Mouse (Mus musculus) neural tube, embryonic 13.5 days (tissue): ENCODE results near the gene Taf9. TPM values are rescaled to one million over a fixed set of nuclear protein-coding genes. Genes with fewer than 3 reads are reported as not detected.
A peak's percentile ranks its signal among the peaks of the same experiment; 100 is the strongest.

Experiments
- ATAC-seq: fragments of 200-750 bp; cut with Nextera tagmentation; 2 replicates; pipeline ENCODE4 v1.8.0; 2017; ENCODE audit warnings: low read depth, mild to moderate bottlenecking, moderate TSS enrichment, moderate library complexity
- H3K27ac ChIP-seq: fragments of 300-500 bp; sonication (generic); replicated peaks from 2 replicates; pipeline ENCODE4 v1.5.1; 2015; ENCODE audit warnings: moderate library complexity, mild to moderate bottlenecking, inconsistent platforms
- H3K27me3 ChIP-seq: fragments of 300-500 bp; sonication (generic); 2 replicates; pipeline ENCODE4 v1.6.1; 2015; ENCODE audit warnings: mild to moderate bottlenecking, inconsistent platforms
- H3K36me3 ChIP-seq: fragments of 300-500 bp; sonication (generic); 2 replicates; pipeline ENCODE4 v1.6.1; 2015; ENCODE audit warnings: mild to moderate bottlenecking, inconsistent platforms
- H3K4me1 ChIP-seq: fragments of 300-500 bp; sonication (generic); replicated peaks from 2 replicates; pipeline ENCODE4 v1.6.1; 2015; ENCODE audit warnings: inconsistent platforms
- H3K4me2 ChIP-seq: fragments of 300-500 bp; sonication (generic); 2 replicates; pipeline ENCODE4 v1.6.1; 2015; ENCODE audit warnings: inconsistent platforms, mild to moderate bottlenecking, moderate library complexity
- H3K4me3 ChIP-seq: fragments of 300-500 bp; sonication (generic); 2 replicates; pipeline ENCODE4 v1.5.1; 2015; ENCODE audit warnings: mild to moderate bottlenecking, inconsistent platforms
- H3K9ac ChIP-seq: fragments of 300-500 bp; sonication (generic); 2 replicates; pipeline ENCODE4 v1.6.1; 2015; ENCODE audit warnings: moderate library complexity, mild to moderate bottlenecking, inconsistent platforms
- H3K9me3 ChIP-seq: fragments of 300-500 bp; sonication (generic); 2 replicates; pipeline ENCODE4 v1.6.1; 2016; ENCODE audit warnings: inconsistent platforms
- WGBS: fragments of 180-500 bp; shearing (Covaris S2); methylation state at CpG from one replicate; pipeline ENCODE4 v1.1.7; 2015; 5-methylcytosine and 5-hydroxymethylcytosine counted together
- polyA plus RNA-seq: library from polyadenylated mRNA; unstranded; fragments of >200 nt; fragmentation: Nextera tagmentation; extraction: Ambion mirVana; gene quantifications from 2 replicates; pipeline ENCODE4 v1.2.1, GENCODE M21; 2015

Taf9 gene
- polyA plus RNA-seq, 1 experiment from 2014 or later, result 28.5 TPM

DNA sequence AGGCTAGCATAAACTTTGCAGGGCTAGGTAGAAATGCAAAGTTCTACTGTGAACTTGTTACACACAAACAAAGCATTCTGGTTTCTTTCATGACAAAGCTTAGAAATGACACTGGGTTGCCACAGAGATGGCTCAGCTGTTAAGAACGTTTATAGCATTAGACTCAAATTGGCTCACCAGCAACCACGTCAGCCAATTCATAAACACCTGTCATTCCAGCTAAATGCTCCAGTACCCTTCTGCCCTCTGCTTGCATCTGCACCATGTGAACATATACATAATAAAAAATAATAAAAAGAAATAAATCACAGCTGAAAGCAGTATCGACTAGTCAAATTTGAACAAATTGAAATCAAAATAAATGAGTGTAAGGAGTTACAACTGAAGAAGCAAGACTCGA is 29.1 kb upstream of the Taf9 start:
- Histone ChIP-seq H3K27me3 (peaks cover 15% of the 10 kb centered on the region), H3K36me3 (peaks cover 81% of the 10 kb centered on the region), H3K9me3 (no peaks in the 10 kb centered on the region), H3K27ac (no peak overlapping the region), H3K4me3 (no peak overlapping the region), H3K4me1 (no peaks in the 10 kb centered on the region), H3K9ac (no peak overlapping the region), H3K4me2 (no peak overlapping the region)
- no peak for ATAC-seq
- WGBS, result 85% methylated on average over 4 of the region's 4 CpGs

DNA sequence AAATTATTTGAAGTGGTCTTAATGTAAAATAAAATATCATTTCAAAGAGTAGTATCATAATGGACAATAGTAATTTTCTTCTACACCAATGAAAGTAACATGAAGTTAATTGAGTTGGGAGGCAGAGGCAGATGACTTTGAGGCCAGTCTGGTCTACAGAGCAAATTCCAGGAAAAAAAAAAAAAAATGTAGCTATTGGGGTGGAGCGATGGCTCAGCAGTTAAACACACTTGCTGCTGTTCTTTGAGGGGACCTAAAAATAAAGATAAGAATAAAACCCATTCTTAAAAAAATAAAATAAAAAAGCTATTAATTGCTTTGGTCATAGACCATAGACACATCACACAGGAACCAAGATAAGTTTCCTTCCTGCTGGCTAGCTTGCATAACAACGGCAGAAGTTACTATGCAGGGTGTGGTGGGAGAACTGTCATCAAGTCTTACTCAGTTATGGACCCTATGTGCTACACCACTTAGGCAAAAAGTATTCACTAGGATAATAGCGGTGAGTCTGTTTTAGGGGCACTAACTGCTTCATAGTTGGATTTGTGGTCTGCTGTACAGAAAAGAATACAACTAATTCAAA is 17.2 kb upstream of the Taf9 start:
- H3K4me3 ChIP-seq, result no peak overlapping the region
- no peaks in the 10 kb centered on the region for H3K9me3 ChIP-seq
- H3K36me3 ChIP-seq, result peaks cover 77% of the 10 kb centered on the region
- no peaks in the 10 kb centered on the region for H3K27me3 ChIP-seq
- H3K9ac ChIP-seq, result no peak overlapping the region
- 95% methylated on average over 3 of the region's 3 CpGs for WGBS
- no peak overlapping the region for H3K4me2 ChIP-seq
- no peak for ATAC-seq
- H3K4me1 ChIP-seq, result no peaks in the 10 kb centered on the region
- H3K27ac ChIP-seq, result no peak overlapping the region

- ATAC-seq, result no peak
Observed at GRCm38 (mm10) chr13:100642471-100643209, 8.7 kb upstream of the Taf9 start.

DNA sequence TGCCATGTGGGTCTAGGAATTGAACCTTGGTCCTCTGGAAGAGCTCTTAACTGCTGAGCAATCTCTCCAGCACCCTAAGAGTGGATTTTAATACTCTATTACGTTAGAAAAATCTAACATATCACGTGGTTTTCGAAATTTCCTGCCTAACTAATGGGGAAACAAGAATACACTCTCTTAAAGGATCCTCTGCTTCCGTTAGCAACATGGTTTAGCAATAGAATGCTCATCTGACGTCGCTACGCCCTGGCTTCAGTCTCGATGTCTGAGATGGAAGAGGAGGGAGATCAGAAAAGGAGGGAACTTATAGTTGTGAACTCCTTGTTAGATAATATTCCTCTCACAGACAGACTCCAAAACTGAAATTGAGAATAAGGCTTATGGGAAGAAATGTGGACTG is 3.2 kb upstream of the Taf9 start:
- Histone ChIP-seq H3K27ac (no peak overlapping the region), H3K4me1 (peaks cover 12% of the 10 kb centered on the region), H3K36me3 (peaks cover 46% of the 10 kb centered on the region), H3K27me3 (no peaks in the 10 kb centered on the region), H3K4me3 (no peak overlapping the region), H3K9me3 (no peaks in the 10 kb centered on the region), H3K9ac (no peak overlapping the region), H3K4me2 (no peak overlapping the region)
- ATAC-seq, result no peak
- WGBS, result 95% methylated on average over 8 of the region's 8 CpGs

More at GRCm38 (mm10) chr13:100642471-100643209, 8.7 kb upstream of the Taf9 start:
- Histone ChIP-seq H3K9me3 (no peaks in the 10 kb centered on the region), H3K4me3 (no peak overlapping the region), H3K9ac (no peak overlapping the region), H3K4me1 (no peaks in the 10 kb centered on the region), H3K36me3 (peaks cover 91% of the 10 kb centered on the region), H3K4me2 (no peak overlapping the region), H3K27ac (no peak overlapping the region), H3K27me3 (no peaks in the 10 kb centered on the region)
- 95% methylated on average over 4 of the region's 4 CpGs for WGBS

- Histone ChIP-seq H3K4me1 (peaks cover 12% of the 10 kb centered on the region), H3K9me3 (no peaks in the 10 kb centered on the region), H3K27me3 (no peaks in the 10 kb centered on the region), H3K4me3 (peak within 1 kb of the TSS; percentile 97), H3K9ac (peak within 1 kb of the TSS; percentile 94), H3K27ac (peak within 1 kb of the TSS; percentile 97), H3K4me2 (peak within 1 kb of the TSS; percentile 93), H3K36me3 (peaks cover 24% of the 10 kb centered on the region)
- under 1% methylated on average over 60 of the region's 73 CpGs for WGBS
- peak; percentile 97 for ATAC-seq
Observed at GRCm38 (mm10) chr13:100650550-100651438, 585 bp upstream of the Taf9 start, which contains the start of the genes Ak6 and Rad17. TSS of gene Ak6 (plus strand) at chr13:100650979. TSS of gene Rad17 (minus strand) at chr13:100651051.

GRCm38 (mm10) chr13:100658091-100658490 is 6.7 kb downstream of the Taf9 start:
- H3K4me1 ChIP-seq, result no peaks in the 10 kb centered on the region
- H3K27ac ChIP-seq, result no peak overlapping the region
- H3K9me3 ChIP-seq, result no peaks in the 10 kb centered on the region
- no peaks in the 10 kb centered on the region for H3K27me3 ChIP-seq
- no peak overlapping the region for H3K4me3 ChIP-seq
- peaks cover 19% of the 10 kb centered on the region for H3K36me3 ChIP-seq
- H3K9ac ChIP-seq, result no peak overlapping the region
- ATAC-seq, result no peak
- WGBS, result 91% methylated on average over 5 of the region's 5 CpGs
- no peak overlapping the region for H3K4me2 ChIP-seq

GRCm38 (mm10) chr13:100659864-100660456 is 8.6 kb downstream of the Taf9 start:
- ATAC-seq, result peak; percentile 73; the same call in 1 of the 2 replicates
- Histone ChIP-seq H3K4me2 (no peak overlapping the region), H3K9me3 (no peaks in the 10 kb centered on the region), H3K36me3 (peaks cover 33% of the 10 kb centered on the region), H3K27me3 (no peaks in the 10 kb centered on the region), H3K4me1 (no peaks in the 10 kb centered on the region), H3K27ac (no peak overlapping the region), H3K9ac (no peak overlapping the region), H3K4me3 (no peak overlapping the region)
- WGBS, result 47% methylated on average over 4 of the region's 4 CpGs

- under 1% methylated on average over 44 of the region's 44 CpGs for WGBS
- Histone ChIP-seq H3K4me2 (peak within 1 kb of the TSS; percentile 82), H3K27ac (no peak within 1 kb of the TSS), H3K9me3 (no peaks in the 10 kb centered on the region), H3K4me3 (peak within 1 kb of the TSS; percentile 51), H3K27me3 (peaks cover 14% of the 10 kb centered on the region), H3K9ac (peak within 1 kb of the TSS; percentile 73), H3K4me1 (peaks cover 11% of the 10 kb centered on the region; the same call in 1 of the 2 replicates), H3K36me3 (peaks cover 17% of the 10 kb centered on the region)
- peak; percentile 61 for ATAC-seq
Observed at GRCm38 (mm10) chr13:100669291-100670022, 18.1 kb downstream of the Taf9 start, which contains the start of gene Ccdc125. TSS of gene Ccdc125 (plus strand) at chr13:100669717.

DNA sequence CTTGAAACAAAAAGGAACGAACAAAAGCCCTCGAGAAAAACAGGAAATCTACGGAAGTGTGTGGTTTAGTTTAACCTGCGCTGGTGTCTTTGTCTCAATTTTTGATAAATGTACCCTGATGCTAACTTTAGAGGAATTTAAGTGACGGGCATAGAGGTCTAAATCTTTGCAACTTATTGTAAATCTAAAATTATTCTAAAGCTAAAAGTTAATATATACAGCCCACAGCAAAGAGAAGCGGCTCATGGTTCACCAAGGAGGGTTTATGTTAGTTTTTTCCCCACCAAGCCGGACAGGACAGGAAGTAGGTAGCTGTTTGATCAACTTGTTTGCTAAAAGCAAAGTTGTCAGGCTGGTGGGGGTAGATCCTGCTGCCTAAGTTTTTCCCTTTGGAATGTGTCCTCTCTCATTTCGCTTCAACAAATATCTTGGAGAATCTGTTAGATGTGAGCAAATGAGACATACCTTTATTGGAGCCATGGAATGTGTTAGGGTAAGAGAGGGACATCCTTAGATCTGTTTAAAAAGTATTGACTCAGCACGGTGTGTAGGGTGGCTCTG is 18.9 kb downstream of the Taf9 start:
- Histone ChIP-seq H3K4me3 (peak overlapping the region; percentile 51), H3K9ac (peak overlapping the region; percentile 73), H3K4me1 (peaks cover 11% of the 10 kb centered on the region; the same call in 1 of the 2 replicates), H3K9me3 (no peaks in the 10 kb centered on the region), H3K4me2 (peak overlapping the region; percentile 82), H3K27ac (no peak overlapping the region), H3K36me3 (peaks cover 15% of the 10 kb centered on the region), H3K27me3 (peaks cover 14% of the 10 kb centered on the region)
- ATAC-seq, result no peak
- WGBS, result 65% methylated on average over 9 of the region's 9 CpGs

- no peak for ATAC-seq
- no peak overlapping the region for H3K9ac ChIP-seq
- peaks cover under 1% of the 10 kb centered on the region; the same call in 1 of the 2 replicates for H3K27me3 ChIP-seq
- H3K4me3 ChIP-seq, result no peak overlapping the region
- WGBS, result 88% methylated on average over 15 of the region's 15 CpGs
- no peak overlapping the region for H3K27ac ChIP-seq
- H3K36me3 ChIP-seq, result no peaks in the 10 kb centered on the region
- no peak overlapping the region for H3K4me2 ChIP-seq
- H3K4me1 ChIP-seq, result no peaks in the 10 kb centered on the region
- no peaks in the 10 kb centered on the region for H3K9me3 ChIP-seq
Observed at GRCm38 (mm10) chr13:100675936-100676635, 24.7 kb downstream of the Taf9 start.
